Mouse (Mus musculus) midbrain, embryonic 14.5 days (tissue): ENCODE data around the gene Exoc6b. TPM values are rescaled to one million over a fixed set of nuclear protein-coding genes. Genes with fewer than 3 reads are reported as not detected.
A peak's percentile ranks its signal among the peaks of the same experiment; 100 is the strongest.

Source experiments
- ATAC-seq: fragments of 200-750 bp; cut with Nextera tagmentation; 2 replicates; pipeline ENCODE4 v1.8.0; 2017; ENCODE audit warnings: moderate number of reproducible peaks, moderate library complexity; ENCODE audit not compliant: low FRiP score, low TSS enrichment
- DNase-seq: peaks from one replicate; pipeline ENCODE4 v3.0.0-alpha.2; 2015
- H3K27ac ChIP-seq: fragments of 300-500 bp; sonication (generic); replicated peaks from 2 replicates; pipeline ENCODE4 v1.5.1; 2014; ENCODE audit warnings: mild to moderate bottlenecking, low read depth, low read length, moderate library complexity
- H3K27me3 ChIP-seq: fragments of 300-500 bp; sonication (generic); 2 replicates; pipeline ENCODE4 v1.6.1; 2014; ENCODE audit warnings: low read length, control low read depth, mixed read lengths; ENCODE audit not compliant: control insufficient read depth, insufficient read depth
- H3K36me3 ChIP-seq: fragments of 300-500 bp; sonication (generic); 2 replicates; pipeline ENCODE4 v1.6.1; 2014; ENCODE audit warnings: low read length, control low read depth; ENCODE audit not compliant: control insufficient read depth, insufficient read depth
- H3K4me1 ChIP-seq: fragments of 300-500 bp; sonication (generic); 2 replicates; pipeline ENCODE4 v1.6.1; 2014; ENCODE audit warnings: mild to moderate bottlenecking, antibody characterized with exemption, low read length, control low read depth; ENCODE audit not compliant: control insufficient read depth, insufficient read depth
- H3K4me2 ChIP-seq: fragments of 300-500 bp; sonication (generic); 2 replicates; pipeline ENCODE4 v1.6.1; 2014; ENCODE audit warnings: mild to moderate bottlenecking, low read length, moderate library complexity
- H3K4me3 ChIP-seq: fragments of 300-500 bp; sonication (generic); replicated peaks from 2 replicates; pipeline ENCODE4 v1.5.1; 2014; ENCODE audit warnings: low read depth, low read length
- H3K9ac ChIP-seq: fragments of 300-500 bp; sonication (generic); replicated peaks from 2 replicates; pipeline ENCODE4 v1.6.1; 2014; ENCODE audit warnings: mild to moderate bottlenecking, low read length, moderate library complexity
- H3K9me3 ChIP-seq: fragments of 300-500 bp; sonication (generic); 2 replicates; pipeline ENCODE4 v1.6.1; 2016; ENCODE audit warnings: low read length, control low read depth, mixed read lengths; ENCODE audit not compliant: control insufficient read depth
- WGBS: fragments of 180-500 bp; shearing (Covaris S2); extraction: QIAGEN DNeasy Blood & Tissue Kit; methylation state at CpG from one replicate; pipeline ENCODE4 v1.1.7; 2014; 5-methylcytosine and 5-hydroxymethylcytosine counted together
- polyA plus RNA-seq: library from polyadenylated mRNA; unstranded; fragments of >200 nt; fragmentation: Nextera tagmentation; extraction: Ambion mirVana; gene quantifications from 2 replicates; pipeline ENCODE4 v1.2.1, GENCODE M21; 2014

The Exoc6b gene
- polyA plus RNA-seq, 1 experiment from 2014 or later = 64.9 TPM

DNA sequence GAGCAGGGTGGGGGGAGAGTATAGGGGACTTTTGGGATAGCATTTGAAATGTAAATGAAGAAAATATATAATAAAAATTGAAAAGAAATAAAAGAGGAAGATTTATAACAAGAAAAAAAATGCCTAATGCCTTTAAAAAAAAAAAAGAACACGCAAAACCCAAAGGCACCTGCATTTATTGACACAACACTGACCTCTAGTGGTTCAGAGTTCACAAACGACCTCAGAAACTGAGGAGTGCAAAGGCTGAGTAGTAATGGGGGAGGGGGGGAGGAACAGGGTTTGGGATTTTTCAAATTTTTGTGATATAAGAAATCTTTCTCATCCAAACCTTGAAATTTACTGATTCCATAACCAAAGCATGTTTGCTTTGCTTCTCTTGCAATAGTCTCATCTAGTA is 156.9 kb downstream of the Exoc6b start:
- DNase-seq (peak; percentile 86), ATAC-seq (no peak)
- no peak overlapping the region for H3K4me3 ChIP-seq
- H3K9ac ChIP-seq = no peak overlapping the region
- WGBS = 4% methylated on average over 2 of the region's 2 CpGs
- no peaks in the 10 kb centered on the region for H3K9me3 ChIP-seq
- no peaks in the 10 kb centered on the region for H3K4me1 ChIP-seq
- H3K36me3 ChIP-seq = no peaks in the 10 kb centered on the region
- H3K27me3 ChIP-seq = no peaks in the 10 kb centered on the region
- no peak overlapping the region for H3K27ac ChIP-seq
- H3K4me2 ChIP-seq = no peak overlapping the region

DNA sequence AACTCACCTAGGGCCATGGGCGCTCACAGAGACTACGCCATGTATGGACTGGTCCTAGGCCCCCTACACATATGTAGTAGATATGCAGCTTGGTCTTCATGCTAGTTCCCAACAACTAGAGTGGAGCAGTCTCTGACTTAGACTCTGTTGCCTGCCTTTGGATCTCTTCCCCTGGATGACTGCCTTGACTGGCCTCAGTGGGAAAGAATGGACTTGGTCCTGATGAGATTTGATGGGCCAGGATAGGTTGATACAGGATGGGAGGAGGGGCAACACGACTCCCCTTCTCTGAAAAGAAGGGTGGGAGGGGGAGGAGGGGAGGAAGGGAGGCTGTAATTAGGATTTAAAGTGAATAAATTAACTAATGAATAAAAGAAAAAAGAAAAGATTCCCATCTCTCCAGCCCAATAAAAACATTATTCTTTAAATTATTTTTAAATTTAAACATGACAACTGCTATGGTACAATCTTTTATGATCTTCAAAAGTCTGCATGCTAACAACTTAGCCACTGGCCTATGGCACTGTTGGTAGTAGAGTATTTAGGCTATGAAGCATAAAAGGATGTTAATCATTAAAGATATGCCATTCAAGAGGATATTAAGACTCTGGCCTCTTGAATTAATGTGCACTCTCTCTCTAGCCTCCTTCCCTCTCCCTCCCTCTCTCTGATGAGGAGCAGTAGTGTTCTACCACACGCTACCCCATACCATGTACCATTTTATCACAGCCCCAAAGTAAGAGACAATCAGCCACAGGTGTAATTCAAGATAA is 170.1 kb downstream of the Exoc6b start:
- 78% methylated on average over 4 of the region's 4 CpGs for WGBS
- Histone ChIP-seq H3K9ac (no peak overlapping the region), H3K4me3 (no peak overlapping the region), H3K27ac (no peak overlapping the region), H3K36me3 (no peaks in the 10 kb centered on the region), H3K4me2 (no peak overlapping the region), H3K4me1 (no peaks in the 10 kb centered on the region), H3K9me3 (no peaks in the 10 kb centered on the region), H3K27me3 (no peaks in the 10 kb centered on the region)
- no peak for ATAC-seq
- DNase-seq = no peak

DNA sequence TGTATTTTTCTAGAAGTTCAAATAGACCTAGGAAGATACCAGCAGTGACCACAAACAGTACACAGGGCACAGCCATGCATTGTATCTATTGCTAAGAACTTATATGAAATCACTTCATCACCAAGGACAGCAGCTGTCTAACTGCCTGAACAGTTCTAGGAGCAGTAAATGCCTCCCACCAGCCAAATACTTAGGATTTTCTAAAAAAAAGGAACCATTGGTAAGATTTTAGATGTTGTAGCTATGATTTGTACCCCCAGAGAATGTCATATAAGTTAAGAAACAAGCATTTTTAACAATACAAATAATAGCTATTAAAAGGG is 175.6 kb downstream of the Exoc6b start:
- Histone ChIP-seq H3K4me1 (no peaks in the 10 kb centered on the region), H3K36me3 (no peaks in the 10 kb centered on the region), H3K4me3 (no peak overlapping the region), H3K4me2 (no peak overlapping the region), H3K9ac (no peak overlapping the region), H3K9me3 (no peaks in the 10 kb centered on the region), H3K27me3 (no peaks in the 10 kb centered on the region), H3K27ac (no peak overlapping the region)
- DNase-seq (no peak), ATAC-seq (no peak)

DNA sequence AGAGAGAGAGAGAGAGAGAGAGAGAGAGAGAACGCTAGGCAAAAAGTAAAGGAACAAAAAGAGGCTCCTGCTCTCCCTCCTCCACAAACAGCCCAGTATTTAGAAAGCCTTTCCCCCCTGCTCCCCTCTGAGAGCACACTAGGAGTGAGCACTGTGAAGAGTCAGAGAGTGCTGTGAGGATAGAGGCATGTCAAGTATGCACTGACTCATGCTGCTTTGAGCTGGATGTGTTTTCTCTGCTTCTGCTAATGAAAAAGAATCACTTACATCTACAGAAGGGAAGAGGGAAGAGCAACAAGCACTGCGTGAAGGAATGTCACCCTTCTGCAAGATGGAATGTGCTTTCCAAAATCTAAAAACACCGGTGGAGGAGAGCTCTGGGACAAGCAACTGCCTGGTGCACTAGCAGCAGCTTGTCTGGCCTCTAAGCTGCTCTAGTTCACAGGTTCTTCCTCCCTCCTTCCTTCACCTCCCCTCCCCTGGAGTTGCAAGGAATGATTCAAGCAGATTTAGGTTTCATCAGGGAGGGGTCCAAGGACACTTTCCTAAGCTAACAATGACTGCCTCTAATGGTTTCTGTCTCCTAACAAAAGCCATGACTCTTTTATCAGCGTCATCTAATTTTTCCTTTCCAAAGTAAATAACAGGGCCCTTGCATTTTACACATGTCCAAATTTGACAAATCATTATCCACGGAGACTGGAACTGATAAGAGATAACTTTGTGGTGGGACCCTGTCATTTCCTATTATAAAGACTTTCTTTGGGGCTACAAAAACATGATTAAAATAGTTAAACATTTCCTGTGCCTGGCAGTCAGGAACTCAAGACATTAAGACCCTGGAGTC is 176.2 kb downstream of the Exoc6b start:
- no peaks in the 10 kb centered on the region for H3K9me3 ChIP-seq
- no peaks in the 10 kb centered on the region for H3K27me3 ChIP-seq
- WGBS = 25% methylated on average over 5 of the region's 5 CpGs
- no peak overlapping the region for H3K4me3 ChIP-seq
- no peak overlapping the region for H3K4me2 ChIP-seq
- DNase-seq (peak; percentile 3), ATAC-seq (no peak)
- H3K27ac ChIP-seq = no peak overlapping the region
- no peaks in the 10 kb centered on the region for H3K36me3 ChIP-seq
- H3K4me1 ChIP-seq = no peaks in the 10 kb centered on the region
- no peak overlapping the region for H3K9ac ChIP-seq

DNA sequence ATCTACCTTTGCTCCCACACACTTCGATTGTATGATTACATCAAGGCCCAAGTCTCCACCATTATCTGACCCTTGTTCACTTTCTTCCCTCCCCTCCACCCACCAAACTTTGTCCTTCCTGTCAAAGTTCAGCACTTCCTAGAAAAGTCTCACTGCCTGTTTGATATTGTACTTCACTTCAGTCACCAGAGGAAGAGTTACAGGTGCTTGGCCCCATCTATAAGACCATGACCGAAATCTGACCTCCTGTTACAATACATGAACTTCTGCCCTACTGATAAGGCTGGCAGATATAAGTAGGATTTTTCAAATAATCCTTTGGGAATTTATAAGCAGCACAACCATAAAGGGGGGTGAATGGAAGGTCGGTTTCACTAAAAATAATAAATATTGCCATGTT is 182.8 kb downstream of the Exoc6b start:
- ATAC-seq (no peak), DNase-seq (no peak)
- WGBS = 95% methylated on average over 3 of the region's 3 CpGs
- H3K4me2 ChIP-seq = no peak overlapping the region
- H3K27me3 ChIP-seq = no peaks in the 10 kb centered on the region
- no peaks in the 10 kb centered on the region for H3K9me3 ChIP-seq
- no peak overlapping the region for H3K9ac ChIP-seq
- H3K36me3 ChIP-seq = no peaks in the 10 kb centered on the region
- H3K4me3 ChIP-seq = no peak overlapping the region
- no peak overlapping the region for H3K27ac ChIP-seq
- no peaks in the 10 kb centered on the region for H3K4me1 ChIP-seq

DNA sequence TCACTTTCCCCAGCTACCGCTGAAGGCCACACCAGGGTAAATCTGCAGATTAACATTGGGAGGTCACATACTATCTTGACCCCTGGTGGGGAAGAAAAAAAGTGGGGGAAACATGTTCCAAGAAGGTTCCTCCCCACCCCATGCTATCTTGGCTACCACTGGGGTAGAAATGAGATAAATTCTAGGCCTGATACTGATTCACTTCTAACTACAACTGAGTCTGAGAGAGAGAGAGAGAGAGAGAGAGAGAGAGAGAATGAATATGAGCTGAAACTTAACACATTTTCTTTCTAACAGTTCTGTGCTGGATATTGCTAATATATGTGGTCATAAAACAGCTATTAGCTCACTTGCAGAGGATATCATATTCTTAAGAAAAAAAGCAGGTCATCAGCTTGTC is 184.2 kb downstream of the Exoc6b start:
- Histone ChIP-seq H3K27me3 (no peaks in the 10 kb centered on the region), H3K27ac (no peak overlapping the region), H3K4me2 (no peak overlapping the region), H3K9ac (no peak overlapping the region), H3K36me3 (no peaks in the 10 kb centered on the region), H3K4me1 (no peaks in the 10 kb centered on the region), H3K4me3 (no peak overlapping the region), H3K9me3 (no peaks in the 10 kb centered on the region)
- 87% methylated on average over 1 of the region's 1 CpGs for WGBS
- DNase-seq = no peak
- no peak for ATAC-seq

DNA sequence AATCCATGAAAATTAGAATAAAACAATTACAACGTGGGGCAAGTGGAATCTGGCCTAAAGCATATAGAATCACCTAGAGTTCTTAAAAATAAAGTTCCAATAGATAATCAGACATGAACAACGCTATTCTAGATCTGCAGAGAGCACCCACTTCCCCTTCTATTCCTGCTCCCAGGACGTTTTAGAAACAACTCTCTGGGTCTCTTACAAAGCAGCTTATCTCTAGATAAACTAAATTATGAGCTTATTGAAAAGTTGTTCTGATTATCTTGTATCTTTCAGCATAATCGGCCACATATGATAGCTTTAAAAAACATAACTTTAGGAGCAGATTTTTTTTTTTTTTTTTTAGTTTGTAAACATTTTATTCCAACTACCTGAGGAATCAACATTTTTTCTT is 185.6 kb downstream of the Exoc6b start:
- WGBS = 79% methylated on average over 4 of the region's 4 CpGs
- Histone ChIP-seq H3K4me3 (no peak overlapping the region), H3K36me3 (no peaks in the 10 kb centered on the region), H3K27ac (no peak overlapping the region), H3K4me2 (no peak overlapping the region), H3K4me1 (no peaks in the 10 kb centered on the region), H3K9me3 (no peaks in the 10 kb centered on the region), H3K9ac (no peak overlapping the region), H3K27me3 (no peaks in the 10 kb centered on the region)
- ATAC-seq (no peak), DNase-seq (no peak)

DNA sequence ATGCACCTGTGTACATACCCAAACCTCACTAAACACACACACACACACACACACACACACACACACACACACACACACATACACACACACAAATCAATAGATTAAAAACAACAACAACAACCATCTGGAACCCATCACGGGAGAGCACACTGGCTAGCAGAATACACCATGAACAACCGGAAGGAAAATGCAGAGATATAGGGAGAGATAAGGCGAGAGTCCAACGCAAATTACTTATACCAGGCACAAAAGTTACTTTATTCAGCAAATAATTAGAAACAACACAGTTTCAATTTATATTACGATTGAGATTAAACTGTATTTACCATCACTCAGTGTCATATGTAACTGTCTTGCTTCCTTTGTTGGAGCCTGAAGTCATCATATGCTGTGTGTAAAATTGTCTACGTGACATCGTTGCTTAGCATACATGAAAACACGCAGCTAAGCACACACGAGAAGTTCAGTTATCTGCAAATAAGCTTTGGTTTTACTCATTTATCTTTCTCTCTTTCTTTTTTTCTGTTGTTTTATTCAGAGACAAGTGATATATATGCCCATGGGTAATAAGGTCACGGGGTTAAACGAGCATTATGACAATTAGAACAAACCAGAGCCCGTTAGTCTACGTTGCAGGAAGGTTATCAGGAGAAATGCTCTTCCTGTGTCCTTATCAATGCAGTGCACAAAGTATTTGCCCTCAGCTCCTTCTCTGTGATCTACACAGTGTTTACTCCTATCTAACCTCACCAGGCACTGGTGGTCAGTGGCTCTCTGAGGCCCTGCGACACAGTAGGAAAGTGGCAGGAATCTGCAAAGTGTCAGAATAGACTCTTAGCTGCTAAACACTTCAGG is 186.4 kb downstream of the Exoc6b start:
- 84% methylated on average over 14 of the region's 14 CpGs for WGBS

More for the DNA sequence above, 186.4 kb downstream of the Exoc6b start:
- no peak overlapping the region for H3K9ac ChIP-seq
- ATAC-seq (no peak), DNase-seq (no peak)
- no peak overlapping the region for H3K27ac ChIP-seq
- H3K27me3 ChIP-seq = no peaks in the 10 kb centered on the region
- H3K36me3 ChIP-seq = no peaks in the 10 kb centered on the region
- H3K4me1 ChIP-seq = no peaks in the 10 kb centered on the region
- no peak overlapping the region for H3K4me2 ChIP-seq
- no peak overlapping the region for H3K4me3 ChIP-seq
- H3K9me3 ChIP-seq = no peaks in the 10 kb centered on the region
